Mouse (Mus musculus) spleen, embryonic (tissue): ENCODE measurements around the gene Cfap161.

Experiments
- CTCF ChIA-PET: fragments of 350-600 bp; sonication (Branson Sonifier 250); formaldehyde crosslinking; loops from one replicate; lab custom pipeline; 2022; lab: Charles Lee

The Cfap161 gene

DNA sequence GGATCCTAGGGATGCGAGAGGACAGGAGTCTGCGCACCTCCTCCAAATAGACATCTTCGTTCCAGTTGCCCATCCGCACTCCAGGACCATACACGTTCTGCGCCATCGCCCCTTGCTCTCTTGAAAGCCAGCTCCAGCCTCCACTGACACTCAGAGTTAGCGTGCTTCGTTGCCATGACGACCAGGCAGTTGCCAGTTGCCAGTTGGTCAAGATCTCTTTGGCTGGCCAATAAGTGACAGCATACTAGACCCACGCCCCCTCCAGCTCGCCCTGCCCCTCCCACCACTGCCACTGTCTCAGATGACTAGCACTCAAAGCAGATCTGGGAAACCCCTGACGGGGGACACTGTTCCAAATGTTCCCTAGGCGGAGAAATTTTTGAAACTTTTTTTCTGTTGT, at the start of gene Cfap161:
TSS of gene Cfap161 (minus strand) at position 176 of the 400 bp plus-strand sequence.
- CTCF ChIA-PET, result no interaction called here

DNA sequence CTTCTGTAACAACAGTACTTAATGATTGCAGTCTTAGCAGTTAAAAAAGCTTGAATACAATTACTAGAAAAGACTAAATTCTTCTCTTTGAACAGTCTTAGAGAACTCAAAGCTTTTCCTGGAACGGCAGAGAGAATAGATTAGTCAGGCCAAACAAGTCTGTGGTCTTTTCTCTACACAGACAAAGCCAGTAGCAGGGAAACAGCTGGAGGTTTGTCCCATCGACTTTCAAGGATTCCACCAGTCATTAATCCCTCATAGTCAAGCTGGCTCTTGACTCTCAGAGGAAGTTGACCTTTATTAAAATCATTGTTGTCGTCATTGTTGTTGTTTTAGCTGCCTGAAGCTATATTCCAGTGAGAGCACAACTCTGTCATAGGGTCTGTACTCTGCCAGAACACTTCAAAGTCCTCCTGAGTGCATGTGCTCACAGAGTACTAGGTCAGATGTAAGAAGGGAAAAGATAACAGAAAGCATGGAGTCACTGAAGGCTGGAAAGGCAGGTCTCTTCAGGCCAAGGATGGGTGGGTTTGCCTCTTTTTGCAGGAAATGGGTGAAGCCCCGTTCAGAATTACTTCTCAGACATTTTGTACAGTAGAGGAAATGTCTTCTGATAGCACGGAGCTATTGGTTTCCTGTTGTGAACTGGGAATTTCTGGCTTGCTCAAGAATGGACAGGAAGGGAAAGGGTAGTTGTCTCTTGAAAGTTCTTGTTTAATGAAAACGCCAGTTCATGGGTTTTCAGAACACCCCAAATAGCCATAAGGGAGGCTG, 48.0 kb upstream of the Cfap161 start:
- CTCF ChIA-PET, result no interaction called here

DNA sequence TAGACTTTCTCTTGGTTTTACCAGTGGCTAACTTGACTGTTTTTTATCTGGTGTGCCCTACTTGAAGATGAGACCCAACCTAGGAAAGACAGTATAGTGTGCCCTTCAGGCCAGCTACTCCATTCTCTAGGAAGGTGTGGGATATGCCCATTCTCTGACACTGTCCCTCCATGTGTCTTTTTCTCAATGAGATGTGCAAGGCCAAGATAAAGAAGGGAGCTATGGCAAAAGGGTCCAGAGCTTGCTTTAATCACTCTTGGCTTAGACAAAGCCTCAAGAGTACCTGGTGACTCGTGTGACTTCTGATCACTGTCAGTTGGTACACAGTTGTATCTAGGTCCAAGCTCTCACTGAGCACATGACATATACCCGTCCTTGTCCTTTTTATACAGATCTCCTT, 45.4 kb upstream of the Cfap161 start:
- CTCF ChIA-PET, result no interaction called here

DNA sequence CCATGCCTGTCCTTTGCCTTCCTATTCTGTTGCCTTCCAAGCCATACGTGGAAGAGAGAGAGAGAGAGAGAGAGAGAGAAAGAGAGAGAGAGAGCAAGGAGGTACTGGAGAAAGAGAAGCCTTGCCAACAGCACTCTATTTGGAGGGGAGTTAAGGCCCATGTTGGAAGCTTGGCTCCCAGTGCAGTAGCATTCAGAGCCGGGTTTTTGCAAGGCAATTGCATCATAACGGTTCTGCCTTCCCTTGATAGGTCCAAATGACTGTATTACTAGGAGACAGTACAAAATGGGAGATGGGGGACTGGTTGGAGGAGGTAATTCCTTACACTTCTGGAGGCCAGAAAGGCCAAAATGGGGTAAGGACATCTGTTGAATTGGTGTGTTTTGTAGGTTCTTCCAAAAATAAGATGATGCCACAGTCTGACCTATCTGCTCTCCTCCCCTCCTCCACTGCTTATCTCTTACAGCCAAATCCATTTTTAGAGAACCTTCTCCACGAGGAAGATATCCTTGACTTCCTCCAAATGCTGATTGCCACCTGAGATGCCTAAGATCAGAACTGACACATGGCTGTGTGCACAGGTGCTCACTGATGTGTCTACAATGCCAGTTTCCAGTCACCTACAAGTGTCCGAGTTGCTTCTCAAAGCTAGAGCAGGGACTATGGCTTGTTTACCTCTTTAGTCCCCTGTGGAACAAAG, 44.0 kb upstream of the Cfap161 start:
- CTCF ChIA-PET, result no interaction called here

- CTCF ChIA-PET, result no interaction called here
Observed at GRCm38 (mm10) chr7:83829355-83829754, 34.7 kb upstream of the Cfap161 start.

GRCm38 (mm10) chr7:83827402-83828076, 32.9 kb upstream of the Cfap161 start:
- CTCF ChIA-PET, result no interaction called here

GRCm38 (mm10) chr7:83826808-83827207, 32.1 kb upstream of the Cfap161 start:
- CTCF ChIA-PET, result no interaction called here

DNA sequence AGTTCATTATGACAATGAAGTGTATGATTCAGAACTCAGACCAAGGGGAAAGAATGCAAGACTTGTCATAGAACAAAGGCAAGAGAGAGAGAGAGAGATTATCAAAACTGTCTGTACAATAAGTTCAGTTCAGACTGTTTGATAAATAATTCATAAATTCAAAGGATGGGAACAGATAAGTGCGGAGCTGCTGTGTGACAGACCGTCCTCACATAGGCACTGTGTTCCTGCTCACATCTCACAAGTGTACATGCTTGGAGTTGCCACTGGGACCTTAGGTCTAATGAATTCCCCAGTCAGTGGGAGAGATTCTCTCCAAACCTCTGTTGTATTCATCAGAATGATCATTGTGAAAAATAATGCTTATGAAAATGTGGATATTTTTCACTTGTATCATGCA, 27.3 kb upstream of the Cfap161 start:
- CTCF ChIA-PET, result no interaction called here

- CTCF ChIA-PET, result interaction anchor here (0.6 kb wide), 1 partner anchor 25 kb away, joined by 3 read pairs; no protein-coding TSS in a partner anchor
Observed at GRCm38 (mm10) chr7:83816886-83817285, 22.2 kb upstream of the Cfap161 start.

DNA sequence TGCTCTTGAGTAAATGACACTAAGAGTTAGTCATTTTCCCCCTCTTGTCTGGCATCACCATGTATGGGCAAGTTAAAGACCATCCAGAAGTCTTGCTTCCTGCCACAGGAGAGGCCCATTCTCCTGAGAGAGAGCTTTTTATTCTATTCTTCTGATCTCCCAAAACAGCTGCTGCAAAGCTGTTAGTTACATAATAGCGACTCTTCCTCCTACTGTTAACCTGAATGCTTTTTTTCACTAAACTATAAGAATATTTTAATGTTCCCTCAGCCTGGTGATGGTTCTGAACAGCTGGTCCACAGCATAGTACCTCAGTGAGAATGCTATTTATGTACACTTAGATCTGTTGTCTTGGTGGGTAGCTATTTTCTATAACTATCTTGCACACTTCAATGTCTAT, 21.0 kb upstream of the Cfap161 start:
- CTCF ChIA-PET, result no interaction called here

GRCm38 (mm10) chr7:83813993-83814392, 19.3 kb upstream of the Cfap161 start:
- CTCF ChIA-PET, result interaction anchor here (0.7 kb wide), 2 partner anchors 42 to 49 kb away, joined by 3 to 10 read pairs; no protein-coding TSS in a partner anchor

GRCm38 (mm10) chr7:83813465-83813864, 18.8 kb upstream of the Cfap161 start:
- CTCF ChIA-PET, result interaction anchor here (0.7 kb wide), 1 partner anchor 49 kb away, joined by 10 read pairs; no protein-coding TSS in a partner anchor

- CTCF ChIA-PET, result interaction anchor here (0.7 kb wide), 1 partner anchor 48 kb away, joined by 10 read pairs; no protein-coding TSS in a partner anchor
Observed at GRCm38 (mm10) chr7:83813016-83813415, 18.3 kb upstream of the Cfap161 start.

GRCm38 (mm10) chr7:83812581-83812980, 17.9 kb upstream of the Cfap161 start:
- CTCF ChIA-PET, result no interaction called here

DNA sequence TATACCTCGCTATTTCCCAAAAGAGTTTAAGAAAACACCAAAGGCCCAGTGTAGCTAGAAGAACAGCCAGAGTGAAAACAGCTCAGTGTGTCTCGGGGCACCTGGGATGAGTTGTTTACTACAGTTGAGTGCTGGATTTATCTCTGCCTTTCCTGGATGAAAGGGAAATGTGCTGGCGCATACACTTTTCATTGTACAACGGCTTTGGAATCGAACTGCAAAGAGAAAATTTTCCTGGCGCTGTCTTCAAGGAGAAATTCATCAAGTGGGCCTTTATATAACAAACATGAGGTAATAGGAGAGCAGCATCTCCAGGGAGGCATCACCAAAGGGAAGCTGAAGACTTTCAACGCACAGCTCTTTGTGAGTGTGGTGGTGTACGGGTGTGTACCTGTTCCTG, 17.2 kb upstream of the Cfap161 start:
- CTCF ChIA-PET, result no interaction called here

DNA sequence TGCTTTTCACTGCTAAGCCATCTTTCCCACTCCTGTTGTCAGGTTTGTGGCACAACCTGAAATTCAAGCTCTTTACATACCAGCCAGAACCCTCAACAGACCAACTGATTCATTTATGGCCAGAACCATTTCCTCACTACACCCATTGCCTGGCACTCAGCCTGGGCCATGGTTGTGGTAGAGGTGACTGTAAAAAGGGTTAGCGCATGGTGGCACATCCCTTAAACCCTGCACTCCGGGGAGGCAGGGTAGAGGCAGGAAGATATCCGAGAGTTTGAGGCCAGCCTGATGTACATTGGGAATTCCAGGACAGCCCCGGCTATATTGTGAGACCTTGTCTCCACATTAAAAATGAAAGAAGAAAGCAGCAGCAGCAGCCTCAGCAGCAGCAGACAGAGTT, 16.8 kb upstream of the Cfap161 start:
- CTCF ChIA-PET, result no interaction called here

- CTCF ChIA-PET, result no interaction called here
Observed at GRCm38 (mm10) chr7:83810141-83811100, 15.7 kb upstream of the Cfap161 start.

- CTCF ChIA-PET, result no interaction called here
Observed at GRCm38 (mm10) chr7:83809715-83810114, 15.0 kb upstream of the Cfap161 start.

DNA sequence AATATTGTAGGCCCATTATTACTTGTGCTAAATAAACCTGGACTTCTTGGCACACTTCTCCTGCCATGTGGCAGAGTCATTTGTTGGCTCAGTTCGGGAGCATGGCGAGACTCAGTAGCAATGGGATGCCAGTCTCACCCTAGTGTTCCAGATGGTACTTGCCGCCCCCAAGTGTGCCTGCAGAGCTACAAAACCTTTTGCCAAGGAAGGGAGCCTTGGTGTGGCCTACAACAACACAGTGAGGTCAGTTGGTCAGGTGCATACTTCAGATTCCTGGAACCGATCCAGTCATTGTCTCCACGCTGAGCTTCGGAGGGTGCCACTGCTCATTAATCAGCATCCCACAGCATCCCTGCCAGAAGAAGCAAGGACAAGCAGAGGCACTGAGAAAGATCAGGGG, 14.4 kb upstream of the Cfap161 start:
- CTCF ChIA-PET, result no interaction called here

- CTCF ChIA-PET, result no interaction called here
Observed at GRCm38 (mm10) chr7:83806934-83807333, 12.3 kb upstream of the Cfap161 start.

DNA sequence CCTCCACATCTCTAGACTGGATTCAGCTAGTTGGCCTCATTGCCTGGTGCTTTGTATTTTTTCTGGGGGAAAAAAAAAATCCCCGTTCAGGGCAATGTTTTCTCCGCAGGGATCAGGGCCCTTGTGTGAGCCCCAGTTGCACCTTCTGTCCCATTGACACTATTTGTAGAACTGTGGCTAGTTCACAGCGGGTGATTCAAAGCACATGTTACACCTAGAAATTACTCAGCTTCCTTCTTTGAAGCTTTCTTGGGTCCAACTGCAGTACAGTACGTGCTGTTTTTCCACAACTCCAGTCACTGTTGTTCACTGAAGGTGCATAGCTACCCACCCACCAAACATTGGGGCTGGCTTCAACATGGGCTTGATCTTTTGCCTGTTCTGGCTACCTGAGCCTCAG, 9.1 kb upstream of the Cfap161 start:
- CTCF ChIA-PET, result interaction anchor here (0.7 kb wide), 1 partner anchor 1161 kb away, joined by 4 read pairs; no protein-coding TSS in a partner anchor
